8 mouse cellular contexts compared by ENCODE assay signal in the genomic region with DNA sequence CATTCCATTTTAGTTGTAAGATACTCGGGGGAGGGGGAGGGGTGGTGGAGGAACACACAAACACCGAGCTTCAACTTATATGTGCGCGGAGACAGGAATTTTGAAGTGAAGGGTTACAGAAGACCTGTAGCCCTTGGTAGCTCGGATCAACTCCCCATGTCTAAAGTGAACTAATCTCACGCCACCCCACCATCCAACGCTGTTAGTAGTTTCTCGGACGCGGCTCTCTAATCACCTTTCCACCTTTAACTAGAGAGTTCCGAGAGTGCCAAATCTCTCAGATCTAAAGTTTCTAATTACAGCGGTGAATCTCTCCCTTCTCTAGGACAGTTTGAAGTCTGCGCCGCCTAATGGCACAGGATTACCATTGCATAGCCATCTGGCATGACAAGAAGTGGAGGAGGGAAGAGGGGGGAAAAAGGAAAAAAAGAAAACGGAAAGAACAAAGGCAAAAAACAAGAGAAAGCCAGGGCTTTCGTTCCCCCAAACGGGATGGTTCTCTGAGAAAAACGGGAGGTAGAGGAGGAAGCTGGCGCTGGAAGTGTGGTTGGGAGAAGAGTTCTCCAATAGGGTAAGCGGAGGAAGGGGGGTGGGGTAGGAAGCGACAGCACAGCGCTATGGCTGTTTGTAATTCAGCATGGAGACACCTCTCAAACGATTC. TPM values are rescaled to one million over a fixed set of nuclear protein-coding genes. Genes with fewer than 3 reads are reported as not detected.
A peak's percentile ranks its signal among the peaks of the same experiment; 100 is the strongest.
DNase-seq lines count a peak whose midpoint lies in the region; ATAC-seq and TF ChIP-seq lines count a peak whose summit lies in the region.

No protein-coding gene starts in this region.

- H3K9me3 ChIP-seq in CH12.LX (replicated peaks; ENCODE audit: low read length) = no peaks in the 10 kb centered on the region
- no peaks in the 10 kb centered on the region for H3K9me3 ChIP-seq in heart, embryonic 15.5 days (replicated peaks)
- H3K9me3 ChIP-seq in liver, embryonic 13.5 days (replicated peaks) = no peaks in the 10 kb centered on the region

- H3K4me1 ChIP-seq in CH12.LX (ENCODE audit: control insufficient read depth in 1 of 2, insufficient read depth in 2 of 2) = peaks cover 0 to 6% of the 10 kb centered on the region in 2 experiments; a peak in 1 of 4 replicates
- H3K4me1 ChIP-seq in heart, embryonic 15.5 days (replicated peaks) = no peaks in the 10 kb centered on the region
- H3K4me1 ChIP-seq in liver, embryonic 13.5 days (replicated peaks) = peaks cover 7% of the 10 kb centered on the region; the same call in 1 of the 2 replicates

- TF ChIP-seq EP300 in CH12.LX (IDR thresholded peaks at IDR 0.05; ENCODE audit: low read length) = no peak

- peak; percentile 83 for ATAC-seq in erythroblast, adult 5-6 weeks (replicated peaks; ENCODE audit: low FRiP score, poor library complexity, severe bottlenecking)
- peak; percentile 78 for ATAC-seq in heart, embryonic 15.5 days (replicated peaks; ENCODE audit: insufficient number of reproducible peaks, insufficient read depth, low FRiP score, low read depth)
- ATAC-seq in liver, embryonic 13.5 days (ENCODE audit: low read depth) = peak; percentile 72

- peaks cover 9% of the 10 kb centered on the region for H3K79me2 ChIP-seq in CH12.LX (replicated peaks; ENCODE audit: control insufficient read depth, extremely low read depth, insufficient read depth, poor library complexity, severe bottlenecking)

- H3K27ac ChIP-seq in CH12.LX (ENCODE audit: insufficient read depth, low read depth) = 0 out of 2 replicates have a peak overlapping the region, but pooled peaks have one; percentile 5
- H3K27ac ChIP-seq in heart, embryonic 15.5 days = peak overlapping the region; percentile 78
- H3K27ac ChIP-seq in liver, embryonic 13.5 days = peak overlapping the region; percentile 73

- peak overlapping the region; percentile 72; the same call in 1 of the 2 replicates for H3K9ac ChIP-seq in CH12.LX (ENCODE audit: insufficient read depth, low read depth)
- H3K9ac ChIP-seq in heart, embryonic 15.5 days = peak overlapping the region; percentile 52
- H3K9ac ChIP-seq in liver, embryonic 13.5 days = peak overlapping the region; percentile 67

- 14% methylated on average over 23 of the region's 23 CpGs for WGBS in heart, embryonic 15.5 days
- WGBS in liver, embryonic 13.5 days (ENCODE audit: insufficient replicate concordance) = 14% methylated on average over 23 of the region's 23 CpGs

- dilution Hi-C loops in CH12.LX (cut with MboI; ENCODE audit: extremely low pct_ligation_motif_present, extremely low pct_unique_long_range_greater_than_20kb, low sequenced_read_pairs) = no loop called here

- TF ChIP-seq POLR2A in CH12.LX (IDR thresholded peaks at IDR 0.05; ENCODE audit: low read depth, low read length) = no peak
- no peak for TF ChIP-seq POLR2A in brain, embryonic 14.5 days (IDR thresholded peaks at IDR 0.05; ENCODE audit: borderline replicate concordance, extremely low read depth, insufficient read depth, insufficient read length, poor library complexity, severe bottlenecking)

- no peak; the same call in none of the 2 replicates for TF ChIP-seq RAD21 in CH12.LX (IDR thresholded peaks at IDR 0.05; ENCODE audit: low read depth, low read length)

- peaks cover under 1 to 1% of the 10 kb centered on the region in 2 experiments for H3K36me3 ChIP-seq in CH12.LX (replicated peaks in 1 of 2; ENCODE audit: control insufficient read depth in 1 of 2, insufficient read depth in 1 of 2, low read length in 1 of 2)
- H3K36me3 ChIP-seq in heart, embryonic 15.5 days = no peaks in the 10 kb centered on the region
- H3K36me3 ChIP-seq in liver, embryonic 13.5 days = no peaks in the 10 kb centered on the region

- TF ChIP-seq CTCF in CH12.LX (conservative IDR thresholded peaks at IDR 0.05 in 1 of 2, IDR thresholded peaks at IDR 0.05 in 1 of 2; ENCODE audit: low read depth in 2 of 2, low read length in 2 of 2) = peak in 1 of 2 experiments; percentile 62; a peak in 2 of 4 replicates
- peak; percentile 57; the same call in 1 of the 2 replicates for TF ChIP-seq CTCF in brain, embryonic 14.5 days (IDR thresholded peaks at IDR 0.05; ENCODE audit: borderline replicate concordance, extremely low read depth, insufficient read depth, insufficient read length)

- peak; percentile 70 for DNase-seq in CH12.LX (ENCODE audit: extremely low read depth)
- DNase-seq in brain, embryonic 14.5 days (ENCODE audit: low read depth) = peak; percentile 85
- peak; percentile 57 to 66 for DNase-seq in kidney, postnatal 25 days
- DNase-seq in liver, embryonic 13.5 days = peak; percentile 44
- peak; percentile 53 for DNase-seq in neural tube, embryonic 10.5 days (ENCODE audit: extremely low spot score, low spot score)
- DNase-seq in testis, postnatal 14 days (ENCODE audit: low spot score) = peak; percentile 15

- peak overlapping the region; percentile 36; the same call in 1 of the 2 replicates for H3K4me2 ChIP-seq in CH12.LX (ENCODE audit: insufficient read depth, low read depth, poor library complexity, severe bottlenecking)
- peak overlapping the region; percentile 58 for H3K4me2 ChIP-seq in heart, embryonic 15.5 days
- peak overlapping the region; percentile 70 for H3K4me2 ChIP-seq in liver, embryonic 13.5 days

- no peaks in the 10 kb centered on the region for H3K27me3 ChIP-seq in CH12.LX (replicated peaks)
- H3K27me3 ChIP-seq in heart, embryonic 15.5 days = no peaks in the 10 kb centered on the region
- no peaks in the 10 kb centered on the region for H3K27me3 ChIP-seq in liver, embryonic 13.5 days

- peak overlapping the region; percentile 50 to 63 (median 56) for H3K4me3 ChIP-seq in CH12.LX (replicated peaks in 1 of 3; ENCODE audit: low read depth in 2 of 3, low read length in 2 of 3, poor library complexity in 1 of 3)
- H3K4me3 ChIP-seq in heart, embryonic 15.5 days = peak overlapping the region; percentile 53
- peak overlapping the region; percentile 65 for H3K4me3 ChIP-seq in liver, embryonic 13.5 days (replicated peaks)

- in situ Hi-C loops in CH12.LX (cut with MboI; ENCODE audit: low pct_ligation_motif_present, low pct_unique_long_range_greater_than_20kb, low sequenced_read_pairs) = loop anchor here (5.0 kb wide), 1 partner anchor 65 kb away; no protein-coding TSS in a partner anchor

TF ChIP-seq in CH12.LX, 34 proteins besides CTCF, POLR2A, EP300 and RAD21:
- TF ChIP-seq CHD2 (IDR thresholded peaks at IDR 0.05; ENCODE audit: low read length) (peak; percentile 42; the same call in 1 of the 2 replicates), MXI1 (IDR thresholded peaks at IDR 0.05; ENCODE audit: low read depth, low read length) (peak; percentile 11), SIN3A (IDR thresholded peaks at IDR 0.05; ENCODE audit: low read length) (peak; percentile 43), SMC3 (IDR thresholded peaks at IDR 0.05; ENCODE audit: low read depth, low read length) (peak; percentile 16; the same call in 1 of the 2 replicates), MAZ (IDR thresholded peaks at IDR 0.05; ENCODE audit: low read depth, low read length) (no peak)

RNA-seq across cellular contexts. Expression of gene Hmgn5, which starts 0.7 kb away (rescaled TPM):
- total RNA-seq in CH12.LX (2012; rRNA removed) (8.0 and 8.2 TPM in 2 replicates), CH12.LX (2014; rRNA removed) (7.6 and 9.6 TPM in 2 replicates)
- 116 and 124 TPM in 2 replicates for polyA plus RNA-seq in CH12.LX (2012; ENCODE audit: insufficient read length, low read depth)
- polyA plus RNA-seq in brain, embryonic 14.5 days (2012; rRNA removed) = 6.0 and 10.3 TPM in 2 replicates
- 25.9 and 43.0 TPM in 2 replicates for total RNA-seq in erythroblast, adult 5-6 weeks (2015; ENCODE audit: low replicate concordance)
- total RNA-seq in erythroblast, adult 5-6 weeks (2017; ENCODE audit: low replicate concordance) = 8.9 and 19.4 TPM in 2 replicates
- 17.5 and 20.8 TPM in 2 replicates for polyA plus RNA-seq in heart, embryonic 15.5 days (2015; fragmentation: Nextera tagmentation; extraction: Ambion mirVana)
- polyA plus RNA-seq in liver, embryonic 13.5 days (2015; fragmentation: Nextera tagmentation; extraction: Ambion mirVana) = 21.0 and 25.6 TPM in 2 replicates

Comparison
In these comparisons a context has a peak if more than half of its experiments do, and no peak if none do; other contexts are left out.
1. Peak in every context shown above with its lines: DNase-seq, ATAC-seq, H3K4me3 ChIP-seq and H3K27ac ChIP-seq.
2. DNase-seq: peak in every context shown above with its lines; median percentile 85 in brain, embryonic 14.5 days; 70 in CH12.LX; 62 in kidney, postnatal 25 days; 53 in neural tube, embryonic 10.5 days; 44 in liver, embryonic 13.5 days; 15 in testis, postnatal 14 days.
3. H3K27ac ChIP-seq: peak in every context shown above with its lines; median percentile 78 in heart, embryonic 15.5 days; 73 in liver, embryonic 13.5 days; 5 in CH12.LX.